Mouse (Mus musculus): Measurements from ENCODE around the gene Efna1. TPM values are rescaled to one million over a fixed set of nuclear protein-coding genes. Genes with fewer than 3 reads are reported as not detected.

The Efna1 gene
- polyA plus RNA-seq, 1 experiment, result 134 TPM

DNA sequence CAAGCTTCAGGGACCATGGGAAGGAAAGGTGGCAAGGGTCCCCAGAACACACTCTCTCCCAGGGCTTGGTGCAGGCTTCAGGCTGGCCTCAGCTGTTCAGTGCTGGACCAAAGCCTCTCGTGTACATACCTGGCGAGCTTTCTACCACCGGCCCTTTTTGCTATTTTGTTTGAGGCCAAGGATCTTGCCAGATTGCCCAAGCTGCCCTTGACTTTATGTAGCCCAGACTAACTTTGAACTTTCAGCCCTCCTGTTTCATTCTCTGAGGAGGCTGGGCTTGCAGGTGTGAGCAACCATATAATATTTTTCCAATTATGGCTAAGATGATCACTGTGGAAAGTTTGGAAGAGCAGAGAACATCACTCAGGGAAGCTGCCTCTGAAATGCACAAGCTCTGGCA lies 3.3 kb upstream of the Efna1 start:
- DNase-seq, result no peak
- H3K4me1 ChIP-seq (ENCODE audit: control insufficient read depth, insufficient read depth, low read length), result peaks cover 5% of the 10 kb centered on the region
- TF ChIP-seq POLR2A (IDR thresholded peaks at IDR 0.05; ENCODE audit: borderline replicate concordance, extremely low read depth, low read depth, low read length), result no peak
- no peak for TF ChIP-seq CTCF (IDR thresholded peaks at IDR 0.05; ENCODE audit: insufficient read depth, low read length)
- 67% methylated on average over 3 of the region's 3 CpGs for WGBS
- no peak overlapping the region for H3K4me3 ChIP-seq (replicated peaks; ENCODE audit: extremely low read depth, low read depth, low read length)

DNA sequence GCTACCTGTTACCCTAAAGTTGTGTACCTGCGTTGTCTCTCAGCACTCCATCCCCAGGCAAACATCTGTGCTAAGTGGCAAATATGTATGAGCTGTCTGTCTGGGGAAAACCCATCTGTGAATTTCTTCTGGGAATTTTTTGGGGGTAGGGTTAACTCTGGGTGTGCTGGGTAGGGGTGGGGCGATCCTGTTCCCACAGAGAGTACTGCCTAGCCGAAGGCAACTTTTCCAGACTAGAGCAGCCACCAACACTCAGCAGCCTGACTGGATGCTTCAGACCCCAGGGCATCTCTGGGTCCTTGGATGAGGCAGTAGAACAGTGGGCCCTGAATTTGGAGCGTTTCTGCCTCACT lies 1.3 kb upstream of the Efna1 start:
- no peak for TF ChIP-seq CTCF (IDR thresholded peaks at IDR 0.05; ENCODE audit: insufficient read depth, low read length)
- TF ChIP-seq POLR2A (IDR thresholded peaks at IDR 0.05; ENCODE audit: borderline replicate concordance, extremely low read depth, low read depth, low read length), result no peak
- no peak for DNase-seq
- Histone ChIP-seq H3K4me3 (replicated peaks; ENCODE audit: extremely low read depth, low read depth, low read length) (no peak overlapping the region), H3K4me1 (ENCODE audit: control insufficient read depth, insufficient read depth, low read length) (peaks cover 5% of the 10 kb centered on the region)
- WGBS, result 25% methylated on average over 4 of the region's 4 CpGs

DNA sequence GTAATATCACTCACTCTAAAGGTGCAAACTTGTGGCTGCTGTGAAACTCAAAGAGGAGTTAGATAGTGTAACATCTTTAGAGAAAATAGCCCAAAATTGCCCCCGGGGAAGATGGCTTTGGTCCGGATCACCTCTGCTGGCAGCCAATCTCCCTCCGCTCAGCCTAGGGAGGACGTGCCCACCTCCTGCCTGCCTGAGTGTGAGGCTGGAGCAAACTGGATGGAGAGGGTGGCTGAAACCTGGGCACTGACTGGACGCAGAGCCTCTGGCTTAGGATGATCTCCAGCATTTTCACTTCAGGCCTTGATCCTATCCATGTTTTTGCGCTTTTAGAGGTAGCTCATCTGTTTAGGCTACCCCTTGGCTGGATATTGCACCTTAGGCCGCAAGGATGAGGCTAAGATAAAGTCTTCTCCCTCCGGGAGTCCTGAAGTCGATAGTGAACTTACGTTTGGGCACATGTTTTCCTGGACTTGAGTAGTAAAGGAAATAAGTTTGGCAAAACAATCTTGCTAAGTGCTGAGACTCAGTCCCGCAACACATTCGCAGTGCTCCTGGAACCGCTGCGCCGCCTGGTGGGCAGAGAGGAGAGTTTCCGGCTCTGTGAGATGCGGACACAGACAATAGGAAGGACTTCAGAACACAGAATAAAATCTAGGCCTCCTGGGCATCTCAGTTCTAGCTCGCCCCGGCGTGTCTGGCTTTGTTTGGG lies 793 bp upstream of the Efna1 start:
- TF ChIP-seq POLR2A (IDR thresholded peaks at IDR 0.05; ENCODE audit: borderline replicate concordance, extremely low read depth, low read depth, low read length), result peak; percentile 28; the same call in 1 of the 2 replicates
- peak; percentile 98 for TF ChIP-seq CTCF (IDR thresholded peaks at IDR 0.05; ENCODE audit: insufficient read depth, low read length)
- WGBS, result 9% methylated on average over 20 of the region's 20 CpGs
- H3K4me3 ChIP-seq (replicated peaks; ENCODE audit: extremely low read depth, low read depth, low read length), result peak overlapping the region; percentile 17
- peak; percentile 86 for DNase-seq
- peaks cover 5% of the 10 kb centered on the region for H3K4me1 ChIP-seq (ENCODE audit: control insufficient read depth, insufficient read depth, low read length)

DNA sequence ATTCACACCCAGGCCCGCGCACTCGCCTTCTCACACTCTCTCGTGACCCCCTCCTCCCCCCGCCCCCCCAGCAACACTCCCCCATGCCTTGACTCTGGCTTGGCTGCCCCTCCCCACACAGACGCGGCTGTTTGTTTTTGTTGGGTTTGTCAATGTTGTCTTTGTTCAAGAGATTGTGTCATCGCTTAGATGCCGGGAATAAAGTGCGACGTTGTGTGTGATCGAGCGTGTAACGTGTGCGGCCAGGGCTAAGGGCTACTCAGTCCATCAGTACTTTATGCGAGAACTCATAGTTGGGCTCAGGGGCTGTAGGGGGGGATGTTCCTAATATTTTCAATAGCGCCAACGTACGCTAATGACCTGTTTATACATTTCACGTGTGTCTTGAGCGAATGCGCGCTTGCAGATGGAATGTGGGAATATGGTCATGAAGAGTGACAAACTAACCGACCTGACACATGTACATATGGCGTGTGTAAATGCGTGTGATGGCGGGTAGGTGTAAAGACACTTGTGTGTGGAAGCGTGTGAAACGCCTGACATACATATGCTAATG lies 814 bp downstream of the Efna1 start:
- under 1% methylated on average over 29 of the region's 29 CpGs for WGBS
- Histone ChIP-seq H3K4me1 (ENCODE audit: control insufficient read depth, insufficient read depth, low read length) (peaks cover 12% of the 10 kb centered on the region), H3K4me3 (replicated peaks; ENCODE audit: extremely low read depth, low read depth, low read length) (peak overlapping the region; percentile 92)
- peak; percentile 65 for DNase-seq
- TF ChIP-seq POLR2A (IDR thresholded peaks at IDR 0.05; ENCODE audit: borderline replicate concordance, extremely low read depth, low read depth, low read length), result peak; percentile 54; the same call in 1 of the 2 replicates
- TF ChIP-seq CTCF (IDR thresholded peaks at IDR 0.05; ENCODE audit: insufficient read depth, low read length), result no peak

DNA sequence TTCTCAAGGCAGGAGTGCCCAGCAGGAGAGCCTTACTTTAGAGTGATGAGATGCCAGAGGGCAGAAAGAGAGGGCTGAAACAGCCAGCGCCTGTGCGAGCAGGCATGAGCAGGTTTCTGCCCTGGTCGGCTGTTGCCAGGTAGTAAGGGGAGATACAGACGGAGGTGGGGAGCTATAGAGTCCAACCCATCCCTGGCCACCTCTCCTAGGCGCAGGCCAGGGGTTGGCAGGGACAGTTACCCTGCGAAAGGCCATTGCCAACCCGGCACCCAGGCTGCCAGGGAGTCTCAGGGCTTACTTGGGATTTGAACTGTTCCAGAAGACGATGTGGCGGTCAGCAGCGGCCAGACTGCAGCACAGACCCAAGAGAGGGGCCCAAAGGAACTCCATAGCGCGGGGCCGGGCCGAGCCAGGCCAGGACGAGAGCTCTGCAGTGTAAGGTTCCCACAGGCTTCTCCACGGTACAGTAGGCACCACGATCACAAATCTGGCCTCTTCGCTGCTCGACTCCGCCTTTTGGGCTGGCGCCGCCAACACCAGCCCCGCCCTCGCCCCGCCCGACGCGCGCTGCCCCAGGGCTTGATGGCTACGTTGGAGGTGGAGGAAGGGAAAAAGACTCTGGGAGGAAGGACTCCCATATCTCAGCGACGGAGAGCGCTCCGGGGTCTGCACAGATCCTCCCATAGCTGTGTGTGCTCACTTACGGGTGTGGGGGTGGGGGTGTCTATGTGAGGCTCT lies 1.6 kb downstream of the Efna1 start:
- peak overlapping the region; percentile 92 for H3K4me3 ChIP-seq (replicated peaks; ENCODE audit: extremely low read depth, low read depth, low read length)
- H3K4me1 ChIP-seq (ENCODE audit: control insufficient read depth, insufficient read depth, low read length), result peaks cover 12% of the 10 kb centered on the region
- peak; percentile 88 for DNase-seq
- 4% methylated on average over 35 of the region's 35 CpGs for WGBS
- TF ChIP-seq POLR2A (IDR thresholded peaks at IDR 0.05; ENCODE audit: borderline replicate concordance, extremely low read depth, low read depth, low read length), result 0 out of 2 replicates have a peak, but pooled peaks have one; percentile 94
- no peak for TF ChIP-seq CTCF (IDR thresholded peaks at IDR 0.05; ENCODE audit: insufficient read depth, low read length)

DNA sequence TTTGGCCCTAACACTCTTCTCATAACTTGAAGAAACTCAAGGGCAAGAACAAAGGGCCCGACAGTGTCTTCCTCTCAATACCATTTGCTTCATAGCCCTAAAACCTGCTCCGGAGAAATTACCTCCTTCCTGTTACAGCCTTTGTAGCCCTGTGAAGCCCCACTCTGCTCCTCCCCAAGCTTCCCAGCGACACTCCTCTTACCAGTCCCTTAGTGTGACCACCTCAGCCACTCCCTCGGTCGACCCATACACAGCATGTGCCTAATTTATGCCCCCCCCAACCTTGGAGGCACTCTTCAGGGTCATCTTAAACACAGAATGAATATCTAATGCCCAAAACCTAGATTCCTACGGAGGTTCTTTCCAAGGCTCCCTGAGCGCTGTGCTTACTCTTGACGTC lies 2.3 kb downstream of the Efna1 start:
- DNase-seq, result no peak
- TF ChIP-seq CTCF (IDR thresholded peaks at IDR 0.05; ENCODE audit: insufficient read depth, low read length) (no peak), POLR2A (IDR thresholded peaks at IDR 0.05; ENCODE audit: borderline replicate concordance, extremely low read depth, low read depth, low read length) (no peak)
- H3K4me3 ChIP-seq (replicated peaks; ENCODE audit: extremely low read depth, low read depth, low read length), result peak overlapping the region; percentile 92
- 22% methylated on average over 8 of the region's 8 CpGs for WGBS
- peaks cover 12% of the 10 kb centered on the region for H3K4me1 ChIP-seq (ENCODE audit: control insufficient read depth, insufficient read depth, low read length)

DNA sequence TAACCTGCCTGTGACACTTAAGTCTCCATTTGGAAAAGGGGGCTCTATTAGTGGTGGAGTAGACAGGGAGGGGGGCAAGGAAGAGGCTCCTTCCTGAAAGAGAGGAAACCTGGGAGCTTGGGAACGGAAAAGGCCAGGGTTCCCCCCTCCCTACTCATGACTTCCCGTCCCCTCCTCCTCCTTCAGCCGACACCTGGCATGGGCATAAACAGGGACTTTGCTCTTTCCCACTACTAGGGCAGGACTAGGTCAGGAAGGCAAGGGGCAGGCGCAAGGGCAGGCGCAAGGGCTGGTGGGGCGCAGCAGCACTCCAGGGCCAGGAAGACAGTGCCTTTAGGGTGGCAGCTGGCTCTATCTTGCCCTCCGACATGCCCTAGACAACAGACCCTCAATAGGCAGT lies 2.8 kb downstream of the Efna1 start:
- peak overlapping the region; percentile 92 for H3K4me3 ChIP-seq (replicated peaks; ENCODE audit: extremely low read depth, low read depth, low read length)
- no peak for DNase-seq
- TF ChIP-seq CTCF (IDR thresholded peaks at IDR 0.05; ENCODE audit: insufficient read depth, low read length), result no peak
- peak; percentile 88; the same call in 1 of the 2 replicates for TF ChIP-seq POLR2A (IDR thresholded peaks at IDR 0.05; ENCODE audit: borderline replicate concordance, extremely low read depth, low read depth, low read length)
- 34% methylated on average over 7 of the region's 7 CpGs for WGBS
- peaks cover 12% of the 10 kb centered on the region for H3K4me1 ChIP-seq (ENCODE audit: control insufficient read depth, insufficient read depth, low read length)

DNA sequence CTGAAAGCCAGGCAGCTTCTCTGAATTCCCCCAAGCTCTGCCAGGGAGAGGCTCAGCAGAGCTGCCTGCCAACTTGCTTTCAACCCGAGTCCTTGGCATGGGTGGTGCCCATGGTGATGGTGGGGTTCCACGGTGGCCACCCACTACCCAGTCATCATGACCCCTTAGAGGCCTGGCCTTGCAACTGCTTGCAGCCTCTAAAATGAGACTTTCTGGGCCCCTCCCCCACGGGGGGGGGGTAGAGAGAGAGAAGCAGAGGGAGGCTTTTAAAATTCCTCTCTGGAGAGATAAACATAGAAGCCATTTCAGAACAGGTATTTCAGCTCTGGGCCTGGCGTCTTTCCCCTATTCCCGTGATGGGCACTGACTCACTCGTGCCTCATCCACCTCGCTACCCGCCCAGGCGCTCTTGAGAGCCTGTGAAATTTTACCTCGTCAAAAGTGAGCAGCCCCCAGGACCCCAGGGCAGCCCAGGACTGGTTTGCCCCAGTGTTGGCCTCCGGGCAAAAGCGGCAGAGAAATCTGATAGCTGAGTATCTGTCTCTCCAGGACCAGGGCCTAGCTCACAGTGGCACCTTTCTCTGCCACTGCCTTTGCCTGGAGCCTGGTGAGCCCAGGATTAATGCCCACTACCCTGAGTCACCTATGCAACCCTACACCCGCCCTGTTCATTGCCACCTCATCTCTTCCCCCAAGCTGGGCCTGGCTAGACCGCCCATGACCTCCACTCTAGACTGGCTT lies 3.5 kb downstream of the Efna1 start:
- TF ChIP-seq CTCF (IDR thresholded peaks at IDR 0.05; ENCODE audit: insufficient read depth, low read length) (no peak), POLR2A (IDR thresholded peaks at IDR 0.05; ENCODE audit: borderline replicate concordance, extremely low read depth, low read depth, low read length) (peak; percentile 19; the same call in 1 of the 2 replicates)
- Histone ChIP-seq H3K4me3 (replicated peaks; ENCODE audit: extremely low read depth, low read depth, low read length) (peak overlapping the region; percentile 92), H3K4me1 (ENCODE audit: control insufficient read depth, insufficient read depth, low read length) (peaks cover 12% of the 10 kb centered on the region)
- WGBS, result 26% methylated on average over 14 of the region's 14 CpGs
- peak; percentile 69 for DNase-seq

DNA sequence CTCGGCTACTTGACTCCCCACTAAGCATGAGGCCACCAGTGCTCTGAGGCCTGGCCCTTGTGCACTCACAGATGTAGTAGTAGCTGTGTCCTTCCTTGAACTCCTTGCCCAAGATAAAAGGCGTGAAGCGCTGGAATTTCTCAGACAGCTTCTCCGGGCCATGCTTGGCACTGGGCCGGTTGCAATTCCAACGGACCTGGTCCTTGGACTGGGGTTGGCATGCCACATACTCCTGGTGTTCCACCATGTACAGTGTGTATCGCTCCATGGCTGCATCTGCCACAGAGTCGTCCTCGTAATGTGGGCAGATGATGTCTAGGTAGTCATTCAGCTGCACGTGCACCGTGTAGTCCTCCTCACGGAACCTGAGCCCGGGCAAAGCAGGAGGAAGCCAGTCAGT lies 4.9 kb downstream of the Efna1 start:
- DNase-seq, result no peak
- TF ChIP-seq CTCF (IDR thresholded peaks at IDR 0.05; ENCODE audit: insufficient read depth, low read length) (no peak), POLR2A (IDR thresholded peaks at IDR 0.05; ENCODE audit: borderline replicate concordance, extremely low read depth, low read depth, low read length) (0 out of 2 replicates have a peak, but pooled peaks have one; percentile 13)
- peak overlapping the region; percentile 7 for H3K4me3 ChIP-seq (replicated peaks; ENCODE audit: extremely low read depth, low read depth, low read length)
- 68% methylated on average over 13 of the region's 13 CpGs for WGBS
- peaks cover 11% of the 10 kb centered on the region for H3K4me1 ChIP-seq (ENCODE audit: control insufficient read depth, insufficient read depth, low read length)
